Mouse (Mus musculus): ENCODE data around the gene Plekhm2.

DNA sequence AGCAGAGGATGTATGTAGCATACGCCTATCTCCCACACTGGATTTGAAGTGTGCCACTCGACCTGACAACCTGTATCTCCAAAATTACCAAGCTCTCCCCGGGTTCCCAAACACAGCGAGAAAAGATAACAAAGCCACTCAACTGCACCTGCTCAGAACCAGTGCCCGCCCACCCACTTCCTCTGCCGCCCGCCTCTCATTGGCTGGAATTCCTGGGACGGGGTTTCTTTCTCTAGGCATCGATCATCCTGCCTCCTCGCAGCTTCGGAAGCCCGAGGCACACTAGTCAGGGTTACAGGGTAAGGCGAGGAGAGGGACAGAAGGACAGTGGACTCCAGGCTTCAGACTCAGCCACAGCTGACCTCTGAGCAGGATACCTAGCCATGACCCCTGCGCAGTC is 36.0 kb downstream of the Plekhm2 start:
- TF ChIP-seq POLR2A (IDR thresholded peaks at IDR 0.05; ENCODE audit: borderline replicate concordance, insufficient read depth, low read length): no peak
- TF ChIP-seq CTCF (IDR thresholded peaks at IDR 0.05; ENCODE audit: borderline replicate concordance, insufficient read depth, low read depth, low read length): no peak
